Mouse (Mus musculus) stomach, embryonic 15.5 days (tissue): ENCODE results near the gene Odr4. TPM values are rescaled to one million over a fixed set of nuclear protein-coding genes. Genes with fewer than 3 reads are reported as not detected.
A peak's percentile ranks its signal among the peaks of the same experiment; 100 is the strongest.

Source experiments
- ATAC-seq: fragments of 200-750 bp; cut with Nextera tagmentation; 2 replicates; pipeline ENCODE4 v1.8.0; 2017; ENCODE audit warnings: low read depth, moderate number of reproducible peaks, moderate TSS enrichment; ENCODE audit not compliant: insufficient read depth, low FRiP score
- H3K27ac ChIP-seq: fragments of 300-500 bp; sonication (generic); 2 replicates; pipeline ENCODE4 v1.5.1; 2015; ENCODE audit warnings: mild to moderate bottlenecking, inconsistent platforms
- H3K27me3 ChIP-seq: fragments of 300-500 bp; sonication (generic); replicated peaks from 2 replicates; pipeline ENCODE4 v1.6.1; 2015; ENCODE audit warnings: inconsistent platforms
- H3K36me3 ChIP-seq: fragments of 300-500 bp; sonication (generic); 2 replicates; pipeline ENCODE4 v1.6.1; 2015; ENCODE audit warnings: inconsistent platforms
- H3K4me1 ChIP-seq: fragments of 300-500 bp; sonication (generic); 2 replicates; pipeline ENCODE4 v1.6.1; 2015; ENCODE audit warnings: inconsistent platforms
- H3K4me2 ChIP-seq: fragments of 300-500 bp; sonication (generic); 2 replicates; pipeline ENCODE4 v1.6.1; 2015; ENCODE audit warnings: mild to moderate bottlenecking, inconsistent platforms
- H3K4me3 ChIP-seq: fragments of 300-500 bp; sonication (generic); replicated peaks from 2 replicates; pipeline ENCODE4 v1.5.1; 2015; ENCODE audit warnings: inconsistent platforms
- H3K9ac ChIP-seq: fragments of 300-500 bp; sonication (generic); 2 replicates; pipeline ENCODE4 v1.6.1; 2015; ENCODE audit warnings: inconsistent platforms
- H3K9me3 ChIP-seq: fragments of 300-500 bp; sonication (generic); 2 replicates; pipeline ENCODE4 v1.6.1; 2016; ENCODE audit warnings: inconsistent platforms
- WGBS: fragments of 180-500 bp; shearing (Covaris S2); methylation state at CpG from one replicate; pipeline ENCODE4 v1.1.7; 2015; 5-methylcytosine and 5-hydroxymethylcytosine counted together
- polyA plus RNA-seq: library from polyadenylated mRNA; unstranded; fragments of >200 nt; fragmentation: Nextera tagmentation; extraction: Ambion mirVana; gene quantifications from 2 replicates; pipeline ENCODE4 v1.2.1, GENCODE M21; 2015

The Odr4 gene
- polyA plus RNA-seq, 1 experiment from 2014 or later = 46.6 TPM

GRCm38 (mm10) chr1:150393488-150393852 lies 590 bp upstream of the Odr4 start:
- Histone ChIP-seq H3K36me3 (peaks cover 4% of the 10 kb centered on the region; the same call in 1 of the 2 replicates), H3K9me3 (no peaks in the 10 kb centered on the region), H3K4me2 (peak overlapping the region; percentile 61), H3K4me3 (peak overlapping the region; percentile 85), H3K27me3 (no peaks in the 10 kb centered on the region), H3K27ac (peak overlapping the region; percentile 95), H3K4me1 (0 out of 2 replicates have a peak, but pooled peaks cover 4% of the 10 kb centered on the region), H3K9ac (peak overlapping the region; percentile 65)
- peak; percentile 25 for ATAC-seq
- 0% methylated on average over 27 of the region's 27 CpGs for WGBS

GRCm38 (mm10) chr1:150391931-150392637 lies 796 bp downstream of the Odr4 start:
- H3K9ac ChIP-seq = peak overlapping the region; percentile 65
- peak; percentile 0; the same call in 1 of the 2 replicates for ATAC-seq
- 0 out of 2 replicates have a peak, but pooled peaks cover 4% of the 10 kb centered on the region for H3K4me1 ChIP-seq
- WGBS = 20% methylated on average over 11 of the region's 11 CpGs
- H3K27me3 ChIP-seq = no peaks in the 10 kb centered on the region
- H3K9me3 ChIP-seq = no peaks in the 10 kb centered on the region
- H3K36me3 ChIP-seq = peaks cover 3% of the 10 kb centered on the region
- H3K4me3 ChIP-seq = peak overlapping the region; percentile 85
- peak overlapping the region; percentile 95 for H3K27ac ChIP-seq
- H3K4me2 ChIP-seq = peak overlapping the region; percentile 56

DNA sequence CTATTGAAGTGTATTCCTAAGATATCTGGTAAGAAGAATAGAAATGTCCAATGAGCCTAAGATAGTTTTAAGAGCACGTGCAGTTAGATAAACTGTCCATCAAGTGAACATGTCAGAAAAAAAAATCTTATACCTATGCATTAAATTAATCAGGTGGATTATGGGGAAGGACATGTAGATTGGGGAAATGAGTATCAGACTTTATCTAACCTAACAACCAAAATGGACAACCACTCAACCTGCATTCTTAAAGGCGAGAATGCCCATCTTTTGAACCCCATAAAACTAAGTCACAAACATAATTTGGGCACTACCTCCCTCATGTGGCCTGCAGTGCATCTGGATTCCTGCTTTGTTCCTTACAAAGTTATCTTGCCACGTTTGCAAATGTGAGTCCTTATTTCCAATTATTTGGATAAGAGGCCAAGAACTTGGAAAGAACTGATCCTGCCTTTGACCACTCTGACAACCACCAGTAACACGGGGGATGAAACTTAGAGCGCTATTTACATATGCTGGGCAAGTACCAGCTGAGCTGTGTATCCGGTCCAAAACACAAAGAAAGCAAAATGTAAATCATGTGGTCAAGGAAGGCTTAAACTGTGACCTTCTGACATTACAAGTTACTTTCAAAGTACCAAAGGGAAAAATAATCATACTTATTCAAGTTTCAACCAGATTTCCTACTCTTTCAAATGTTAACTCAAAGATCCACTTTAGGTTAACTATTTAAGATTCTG lies 3.3 kb downstream of the Odr4 start:
- H3K27ac ChIP-seq = no peak overlapping the region
- no peak overlapping the region for H3K9ac ChIP-seq
- no peaks in the 10 kb centered on the region for H3K27me3 ChIP-seq
- H3K4me2 ChIP-seq = no peak overlapping the region
- peaks cover 3% of the 10 kb centered on the region; the same call in 1 of the 2 replicates for H3K36me3 ChIP-seq
- H3K4me1 ChIP-seq = 0 out of 2 replicates have a peak, but pooled peaks cover 4% of the 10 kb centered on the region
- no peaks in the 10 kb centered on the region for H3K9me3 ChIP-seq
- H3K4me3 ChIP-seq = no peak overlapping the region
- ATAC-seq = no peak
- 87% methylated on average over 6 of the region's 6 CpGs for WGBS

DNA sequence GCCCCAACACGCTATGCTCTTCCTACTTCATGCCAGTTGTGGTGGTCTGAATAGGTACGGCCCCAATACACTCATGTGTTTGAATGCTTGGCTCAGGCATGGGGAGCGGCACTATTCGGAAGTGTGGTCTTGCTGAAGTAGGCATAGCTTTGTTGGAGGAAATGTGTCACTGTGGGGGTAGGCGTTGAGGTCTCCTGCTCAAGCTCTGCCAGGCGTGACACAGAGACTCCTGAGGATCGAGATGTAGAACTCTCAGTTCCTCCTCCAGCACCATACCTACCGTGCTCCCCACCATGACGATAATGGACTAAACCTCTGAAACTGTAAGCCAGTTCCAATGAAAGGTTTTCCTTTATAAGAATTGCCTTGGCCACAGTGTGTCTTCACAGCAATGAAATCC lies 5.3 kb downstream of the Odr4 start:
- WGBS = 95% methylated on average over 9 of the region's 9 CpGs
- no peak for ATAC-seq
- Histone ChIP-seq H3K9ac (no peak overlapping the region), H3K27ac (no peak overlapping the region), H3K9me3 (no peaks in the 10 kb centered on the region), H3K27me3 (no peaks in the 10 kb centered on the region), H3K4me3 (no peak overlapping the region), H3K4me1 (0 out of 2 replicates have a peak, but pooled peaks cover 4% of the 10 kb centered on the region), H3K36me3 (peaks cover 7% of the 10 kb centered on the region; the same call in 1 of the 2 replicates), H3K4me2 (no peak overlapping the region)

- H3K36me3 ChIP-seq = peaks cover 7% of the 10 kb centered on the region; the same call in 1 of the 2 replicates
- no peak overlapping the region for H3K4me3 ChIP-seq
- ATAC-seq = no peak
Measured at GRCm38 (mm10) chr1:150384138-150384537, 8.7 kb downstream of the Odr4 start.

DNA sequence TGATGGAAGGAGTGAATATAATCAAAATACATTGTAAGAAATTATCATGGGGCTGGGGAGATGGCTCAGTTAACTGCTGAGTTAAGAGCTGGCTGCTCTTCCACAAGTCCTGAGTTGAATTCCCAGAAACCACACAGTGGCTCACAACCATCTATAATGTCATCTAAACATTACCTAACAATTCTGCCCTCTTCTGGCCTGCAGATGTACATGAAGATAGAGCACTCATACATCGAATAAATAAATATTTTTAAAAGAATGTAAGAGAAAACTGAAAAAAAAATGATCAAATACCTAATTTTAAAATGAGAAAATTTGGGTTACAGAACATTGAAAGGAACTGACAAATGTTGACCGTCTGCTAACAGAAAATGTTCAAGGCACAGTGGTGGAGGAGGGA lies 18.6 kb downstream of the Odr4 start:
- Histone ChIP-seq H3K36me3 (peaks cover 9% of the 10 kb centered on the region; the same call in 1 of the 2 replicates), H3K4me1 (no peaks in the 10 kb centered on the region), H3K9me3 (no peaks in the 10 kb centered on the region), H3K9ac (no peak overlapping the region), H3K27ac (no peak overlapping the region), H3K4me3 (no peak overlapping the region), H3K27me3 (no peaks in the 10 kb centered on the region), H3K4me2 (no peak overlapping the region)
- ATAC-seq = no peak
- WGBS = 91% methylated on average over 2 of the region's 2 CpGs

More at GRCm38 (mm10) chr1:150384138-150384537, 8.7 kb downstream of the Odr4 start:
- H3K9ac ChIP-seq = no peak overlapping the region
- no peak overlapping the region for H3K27ac ChIP-seq
- 90% methylated on average over 4 of the region's 4 CpGs for WGBS
- H3K9me3 ChIP-seq = no peaks in the 10 kb centered on the region
- H3K4me1 ChIP-seq = no peaks in the 10 kb centered on the region
- H3K4me2 ChIP-seq = no peak overlapping the region
- no peaks in the 10 kb centered on the region for H3K27me3 ChIP-seq

DNA sequence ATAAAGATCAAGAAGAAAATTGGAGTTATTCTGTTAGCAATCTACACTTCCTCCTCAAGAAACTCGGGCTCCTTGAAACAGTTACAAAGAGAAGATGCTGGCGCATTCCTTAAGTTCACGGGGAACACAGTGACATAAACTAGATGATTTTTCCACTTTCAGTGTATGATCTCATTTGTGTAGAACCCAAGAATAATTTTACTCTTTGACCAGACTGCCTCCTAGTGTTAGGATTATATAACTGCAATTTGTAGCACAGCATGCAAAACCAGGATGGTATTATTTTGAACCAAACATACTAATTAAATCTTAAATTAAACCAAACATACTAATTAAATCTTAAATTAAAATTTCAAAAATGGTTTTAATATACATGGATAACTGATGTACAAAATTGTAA lies 20.0 kb downstream of the Odr4 start:
- no peak overlapping the region for H3K27ac ChIP-seq
- no peaks in the 10 kb centered on the region for H3K27me3 ChIP-seq
- H3K9ac ChIP-seq = no peak overlapping the region
- WGBS = 80% methylated on average over 3 of the region's 3 CpGs
- no peaks in the 10 kb centered on the region for H3K4me1 ChIP-seq
- H3K36me3 ChIP-seq = peaks cover 9% of the 10 kb centered on the region; the same call in 1 of the 2 replicates
- H3K4me2 ChIP-seq = no peak overlapping the region
- ATAC-seq = no peak
- no peaks in the 10 kb centered on the region for H3K9me3 ChIP-seq
- H3K4me3 ChIP-seq = no peak overlapping the region

GRCm38 (mm10) chr1:150360864-150361263 lies 32.0 kb downstream of the Odr4 start:
- H3K4me2 ChIP-seq = no peak overlapping the region

DNA sequence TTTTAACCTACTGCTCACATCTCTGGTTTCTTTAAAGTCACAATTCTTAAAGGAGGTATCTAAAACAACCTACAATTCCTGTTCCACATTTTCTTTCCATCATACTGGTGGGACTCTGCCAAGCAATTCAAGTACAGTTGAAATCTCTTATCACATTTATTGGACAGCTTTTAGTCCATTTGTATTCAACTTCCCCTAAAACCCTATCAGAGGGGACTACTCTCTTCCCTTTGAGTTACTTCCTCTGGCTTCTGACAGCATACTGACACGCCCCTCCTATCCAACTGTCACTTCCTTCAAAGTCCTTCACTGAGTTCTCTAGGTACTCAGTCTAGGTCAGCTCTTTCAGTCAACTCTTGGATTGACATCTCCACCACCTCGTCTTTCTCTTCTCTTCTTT lies 57.8 kb downstream of the Odr4 start:
- Histone ChIP-seq H3K4me3 (no peak overlapping the region), H3K27me3 (no peaks in the 10 kb centered on the region), H3K4me1 (no peaks in the 10 kb centered on the region), H3K4me2 (no peak overlapping the region), H3K27ac (no peak overlapping the region), H3K9ac (no peak overlapping the region), H3K36me3 (no peaks in the 10 kb centered on the region), H3K9me3 (no peaks in the 10 kb centered on the region)
- ATAC-seq = no peak
- WGBS = 72% methylated on average over 2 of the region's 2 CpGs

More at GRCm38 (mm10) chr1:150360864-150361263, 32.0 kb downstream of the Odr4 start:
- no peak overlapping the region for H3K4me3 ChIP-seq
- H3K27ac ChIP-seq = no peak overlapping the region
- H3K27me3 ChIP-seq = no peaks in the 10 kb centered on the region
- 90% methylated on average over 1 of the region's 1 CpGs for WGBS
- ATAC-seq = no peak
- no peak overlapping the region for H3K9ac ChIP-seq
- H3K36me3 ChIP-seq = 0 out of 2 replicates have a peak, but pooled peaks cover 7% of the 10 kb centered on the region
- no peaks in the 10 kb centered on the region for H3K4me1 ChIP-seq
- H3K9me3 ChIP-seq = no peaks in the 10 kb centered on the region

- Histone ChIP-seq H3K4me2 (no peak within 1 kb of the TSS), H3K4me1 (no peaks in the 10 kb centered on the region), H3K36me3 (no peaks in the 10 kb centered on the region), H3K9me3 (no peaks in the 10 kb centered on the region), H3K9ac (no peak within 1 kb of the TSS), H3K4me3 (no peak within 1 kb of the TSS), H3K27ac (no peak within 1 kb of the TSS), H3K27me3 (no peaks in the 10 kb centered on the region)
- WGBS = 68% methylated on average over 1 of the region's 1 CpGs
- no peak for ATAC-seq
Measured at GRCm38 (mm10) chr1:150319205-150319604, 73.7 kb downstream of the Odr4 start, which contains the start of gene Pdc. Pdc (plus strand) TSS chr1:150319417.
